Mouse (Mus musculus) thymus, adult 2 months (tissue): Measurements from ENCODE around the gene Trip10.

Experiments used
- CTCF ChIP-seq: fragments of 200-500 bp; IDR thresholded peaks from 2 replicates; pipeline ENCODE4 v1.5.1; 2012; ENCODE audit warnings: mild to moderate bottlenecking, control low read depth, low read length, moderate library complexity, borderline replicate concordance; ENCODE audit not compliant: control insufficient read depth, poor library complexity, insufficient read depth; ENCODE audit errors: extremely low read depth
- POLR2A ChIP-seq: fragments of 200-500 bp; IDR thresholded peaks from 2 replicates; pipeline ENCODE4 v1.6.1; 2012; ENCODE audit warnings: mild to moderate bottlenecking, low read length, control low read depth, moderate library complexity; ENCODE audit not compliant: control insufficient read depth, poor library complexity, insufficient read depth; ENCODE audit errors: extremely low read depth

DNA sequence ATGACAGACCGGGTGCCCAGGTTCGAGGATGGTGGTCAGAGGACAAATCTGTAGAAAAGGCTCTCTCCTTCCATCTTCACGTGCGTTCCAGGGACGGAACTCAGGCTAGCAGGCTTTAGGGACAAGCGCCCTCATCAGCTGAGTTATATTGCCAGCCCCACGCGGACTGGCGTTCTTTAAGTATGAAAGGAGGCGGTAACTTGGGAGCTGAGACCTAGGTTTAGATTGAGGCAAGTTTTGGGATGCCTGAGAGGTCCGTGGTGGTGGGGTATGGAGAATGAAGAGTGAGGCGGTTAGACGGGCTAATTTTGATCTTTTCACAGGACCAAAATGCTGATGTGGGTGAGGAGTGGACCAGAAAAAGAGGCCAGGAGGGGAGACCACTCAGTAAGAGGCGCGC lies 25.4 kb downstream of the Trip10 start:
- TF ChIP-seq POLR2A (no peak), CTCF (no peak)
